Mouse (Mus musculus): ENCODE data around the gene Zbtb22. TPM values are rescaled to one million over a fixed set of nuclear protein-coding genes. Genes with fewer than 3 reads are reported as not detected.
A peak's percentile ranks its signal among the peaks of the same experiment; 100 is the strongest.

The Zbtb22 gene
- polyA plus RNA-seq, 1 experiment from 2014 or later: 12.3 TPM

DNA sequence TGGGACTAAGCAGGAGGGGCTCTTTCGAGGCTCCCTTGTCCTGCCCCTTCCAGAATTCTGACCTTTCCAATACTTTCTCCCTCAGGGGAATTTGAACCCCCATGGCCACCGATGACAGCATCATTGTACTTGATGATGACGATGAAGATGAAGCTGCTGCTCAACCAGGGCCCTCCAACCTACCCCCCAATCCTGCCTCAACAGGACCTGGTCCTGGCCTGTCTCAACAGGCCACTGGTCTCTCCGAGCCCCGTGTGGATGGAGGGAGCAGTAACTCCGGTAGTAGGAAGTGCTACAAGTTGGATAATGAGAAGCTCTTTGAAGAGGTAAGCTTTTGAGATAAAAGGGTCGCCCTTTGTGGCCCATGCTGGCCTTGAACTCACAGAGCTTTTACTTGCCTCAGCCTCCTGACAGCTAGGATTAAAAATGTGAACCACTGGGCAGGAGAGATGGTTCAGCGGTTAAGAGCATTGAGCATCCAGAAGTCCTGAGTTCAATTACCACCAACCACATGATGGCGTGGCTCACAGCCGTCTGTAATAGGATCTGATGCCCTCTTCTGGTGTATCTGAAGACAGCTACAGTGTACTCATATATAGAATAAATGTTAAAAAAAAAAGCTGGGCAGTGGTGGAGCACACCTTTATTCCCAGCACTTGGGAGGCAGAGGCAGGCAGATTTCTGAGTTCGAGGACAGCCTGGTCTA is 5.2 kb upstream of the Zbtb22 start:
- 51% methylated on average over 11 of the region's 11 CpGs for WGBS
- ATAC-seq: no peak
- peaks cover 41% of the 10 kb centered on the region for H3K36me3 ChIP-seq (ENCODE audit: control insufficient read depth, insufficient read depth, low read length)
- no peaks in the 10 kb centered on the region for H3K27me3 ChIP-seq (replicated peaks; ENCODE audit: control insufficient read depth, insufficient read depth, low read length)
- H3K4me2 ChIP-seq (ENCODE audit: low read length): peak overlapping the region; percentile 93
- no peak for DNase-seq (ENCODE audit: low spot score)
- no peaks in the 10 kb centered on the region for H3K9me3 ChIP-seq (replicated peaks; ENCODE audit: control insufficient read depth, low read length)
- peak overlapping the region; percentile 94 for H3K4me3 ChIP-seq (ENCODE audit: low read depth, low read length)
- peaks cover 11% of the 10 kb centered on the region for H3K4me1 ChIP-seq (ENCODE audit: control insufficient read depth, insufficient read depth, low read length)
- H3K27ac ChIP-seq (ENCODE audit: low read depth, low read length): no peak overlapping the region
- H3K9ac ChIP-seq (ENCODE audit: low read length): peak overlapping the region; percentile 90

DNA sequence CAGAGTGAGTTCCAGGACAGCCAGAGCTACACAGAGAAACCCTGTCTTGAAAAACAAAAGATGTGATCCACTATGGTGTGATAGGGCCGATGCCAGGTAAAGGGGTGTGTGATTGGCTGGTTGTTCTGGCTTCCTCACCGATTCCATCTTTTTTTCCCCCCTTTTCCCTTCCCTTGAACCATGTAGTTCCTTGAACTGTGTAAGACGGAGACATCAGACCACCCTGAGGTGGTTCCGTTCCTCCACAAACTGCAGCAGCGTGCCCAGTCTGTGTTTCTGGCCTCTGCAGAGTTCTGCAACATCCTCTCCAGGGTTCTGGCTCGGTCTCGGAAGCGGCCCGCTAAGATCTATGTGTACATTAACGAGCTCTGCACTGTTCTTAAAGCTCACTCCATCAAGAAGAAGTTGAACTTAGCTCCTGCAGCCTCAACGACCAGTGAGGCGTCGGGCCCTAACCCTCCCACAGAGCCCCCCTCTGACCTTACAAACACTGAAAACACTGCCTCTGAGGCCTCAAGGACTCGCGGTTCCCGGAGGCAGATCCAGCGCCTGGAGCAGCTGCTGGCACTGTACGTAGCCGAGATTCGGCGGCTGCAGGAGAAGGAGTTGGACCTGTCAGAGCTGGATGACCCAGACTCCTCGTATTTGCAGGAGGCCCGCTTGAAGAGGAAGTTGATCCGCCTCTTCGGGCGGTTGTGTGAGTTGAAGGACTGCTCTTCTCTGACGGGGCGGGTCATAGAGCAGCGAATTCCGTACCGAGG is 4.5 kb upstream of the Zbtb22 start:
- Histone ChIP-seq H3K4me1 (ENCODE audit: control insufficient read depth, insufficient read depth, low read length) (peaks cover 11% of the 10 kb centered on the region), H3K4me2 (ENCODE audit: low read length) (no peak overlapping the region), H3K27ac (ENCODE audit: low read depth, low read length) (no peak overlapping the region), H3K4me3 (ENCODE audit: low read depth, low read length) (no peak overlapping the region), H3K36me3 (ENCODE audit: control insufficient read depth, insufficient read depth, low read length) (peaks cover 41% of the 10 kb centered on the region), H3K9ac (ENCODE audit: low read length) (no peak overlapping the region), H3K27me3 (replicated peaks; ENCODE audit: control insufficient read depth, insufficient read depth, low read length) (no peaks in the 10 kb centered on the region), H3K9me3 (replicated peaks; ENCODE audit: control insufficient read depth, low read length) (no peaks in the 10 kb centered on the region)
- 90% methylated on average over 31 of the region's 31 CpGs for WGBS
- no peak for ATAC-seq
- DNase-seq (ENCODE audit: low spot score): no peak

- ATAC-seq (no peak), DNase-seq (ENCODE audit: low spot score) (no peak)
- Histone ChIP-seq H3K4me3 (ENCODE audit: low read depth, low read length) (no peak overlapping the region), H3K4me2 (ENCODE audit: low read length) (no peak overlapping the region), H3K9ac (ENCODE audit: low read length) (no peak overlapping the region), H3K4me1 (ENCODE audit: control insufficient read depth, insufficient read depth, low read length) (peaks cover 16% of the 10 kb centered on the region), H3K27ac (ENCODE audit: low read depth, low read length) (no peak overlapping the region), H3K27me3 (replicated peaks; ENCODE audit: control insufficient read depth, insufficient read depth, low read length) (no peaks in the 10 kb centered on the region), H3K9me3 (replicated peaks; ENCODE audit: control insufficient read depth, low read length) (no peaks in the 10 kb centered on the region), H3K36me3 (ENCODE audit: control insufficient read depth, insufficient read depth, low read length) (peaks cover 41% of the 10 kb centered on the region)
- 94% methylated on average over 28 of the region's 28 CpGs for WGBS
These were observed 3.8 kb upstream of the Zbtb22 start for GRCm38 (mm10) chr17:33911813-33912414.

DNA sequence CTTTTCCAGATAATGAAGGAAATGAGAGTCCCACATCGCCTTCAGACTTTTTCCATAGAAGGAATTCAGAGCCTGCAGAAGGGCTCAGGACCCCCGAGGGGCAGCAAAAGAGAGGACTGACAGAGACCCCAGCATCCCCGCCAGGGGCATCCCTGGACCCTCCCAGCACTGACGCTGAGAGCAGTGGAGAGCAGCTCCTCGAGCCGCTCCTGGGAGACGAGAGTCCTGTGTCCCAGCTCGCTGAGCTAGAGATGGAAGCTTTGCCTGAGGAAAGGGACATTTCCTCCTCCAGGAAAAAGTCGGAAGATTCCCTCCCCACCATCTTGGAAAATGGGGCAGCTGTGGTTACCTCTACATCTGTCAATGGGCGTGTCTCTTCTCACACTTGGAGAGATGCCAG is 2.4 kb upstream of the Zbtb22 start:
- H3K36me3 ChIP-seq (ENCODE audit: control insufficient read depth, insufficient read depth, low read length): peaks cover 41% of the 10 kb centered on the region
- DNase-seq (ENCODE audit: low spot score) (no peak), ATAC-seq (no peak)
- H3K4me3 ChIP-seq (ENCODE audit: low read depth, low read length): no peak overlapping the region
- H3K4me1 ChIP-seq (ENCODE audit: control insufficient read depth, insufficient read depth, low read length): peaks cover 13% of the 10 kb centered on the region
- H3K27me3 ChIP-seq (replicated peaks; ENCODE audit: control insufficient read depth, insufficient read depth, low read length): no peaks in the 10 kb centered on the region
- no peak overlapping the region for H3K9ac ChIP-seq (ENCODE audit: low read length)
- no peaks in the 10 kb centered on the region for H3K9me3 ChIP-seq (replicated peaks; ENCODE audit: control insufficient read depth, low read length)
- H3K4me2 ChIP-seq (ENCODE audit: low read length): no peak overlapping the region
- H3K27ac ChIP-seq (ENCODE audit: low read depth, low read length): no peak overlapping the region
- 88% methylated on average over 10 of the region's 10 CpGs for WGBS

DNA sequence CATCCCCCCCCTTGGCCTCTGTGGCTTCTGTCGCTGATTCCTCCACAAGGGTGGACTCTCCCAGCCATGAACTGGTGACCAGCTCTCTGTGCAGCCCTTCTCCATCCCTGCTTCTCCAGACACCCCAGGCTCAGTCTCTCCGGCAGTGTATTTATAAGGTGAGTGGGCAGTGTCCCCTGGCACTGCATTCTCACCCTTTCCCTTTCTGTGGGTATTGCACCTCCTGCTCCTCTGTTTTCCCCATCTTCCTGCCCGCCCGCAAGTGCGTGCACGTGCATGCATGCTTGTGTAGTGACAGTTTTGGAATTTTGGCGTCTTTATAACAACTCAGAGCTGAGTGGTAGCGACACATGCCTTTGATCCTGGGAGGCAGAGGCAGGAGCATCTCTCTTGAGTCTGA is 1.8 kb upstream of the Zbtb22 start:
- ATAC-seq: no peak

DNA sequence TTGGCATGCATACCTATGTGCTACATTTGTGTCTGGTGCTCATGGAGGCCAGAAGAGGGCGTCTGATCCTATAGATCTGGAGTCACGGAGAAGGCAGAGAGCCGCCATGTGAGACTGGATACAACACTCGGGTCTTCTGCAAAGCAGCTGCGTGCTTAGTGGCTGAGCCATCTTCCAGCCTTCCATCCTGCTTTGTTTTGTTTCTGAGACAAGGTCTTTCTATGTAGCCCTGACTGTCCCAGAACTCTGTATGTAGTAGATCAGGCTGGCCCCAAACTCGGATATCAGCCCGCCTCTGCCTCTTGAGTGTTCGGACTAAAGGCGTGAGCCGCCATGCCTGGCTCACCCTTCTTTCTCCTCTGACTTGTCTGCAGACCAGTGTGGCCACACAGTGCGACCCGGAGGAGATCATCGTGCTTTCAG is 724 bp upstream of the Zbtb22 start:
- WGBS: 66% methylated on average over 13 of the region's 13 CpGs
- Histone ChIP-seq H3K36me3 (ENCODE audit: control insufficient read depth, insufficient read depth, low read length) (peaks cover 41% of the 10 kb centered on the region), H3K27ac (ENCODE audit: low read depth, low read length) (no peak overlapping the region), H3K4me3 (ENCODE audit: low read depth, low read length) (peak overlapping the region; percentile 55; the same call in 1 of the 2 replicates), H3K27me3 (replicated peaks; ENCODE audit: control insufficient read depth, insufficient read depth, low read length) (no peaks in the 10 kb centered on the region), H3K4me2 (ENCODE audit: low read length) (peak overlapping the region; percentile 63), H3K9me3 (replicated peaks; ENCODE audit: control insufficient read depth, low read length) (no peaks in the 10 kb centered on the region), H3K4me1 (ENCODE audit: control insufficient read depth, insufficient read depth, low read length) (peaks cover 24% of the 10 kb centered on the region), H3K9ac (ENCODE audit: low read length) (no peak overlapping the region)
- no peak for ATAC-seq
- no peak for DNase-seq (ENCODE audit: low spot score)

More for the DNA sequence above, 1.8 kb upstream of the Zbtb22 start:
- Histone ChIP-seq H3K9ac (ENCODE audit: low read length) (no peak overlapping the region), H3K9me3 (replicated peaks; ENCODE audit: control insufficient read depth, low read length) (no peaks in the 10 kb centered on the region), H3K4me3 (ENCODE audit: low read depth, low read length) (no peak overlapping the region), H3K4me1 (ENCODE audit: control insufficient read depth, insufficient read depth, low read length) (peaks cover 14% of the 10 kb centered on the region), H3K4me2 (ENCODE audit: low read length) (no peak overlapping the region), H3K27me3 (replicated peaks; ENCODE audit: control insufficient read depth, insufficient read depth, low read length) (no peaks in the 10 kb centered on the region), H3K27ac (ENCODE audit: low read depth, low read length) (no peak overlapping the region), H3K36me3 (ENCODE audit: control insufficient read depth, insufficient read depth, low read length) (peaks cover 41% of the 10 kb centered on the region)
- 97% methylated on average over 8 of the region's 8 CpGs for WGBS
- no peak for DNase-seq (ENCODE audit: low spot score)

DNA sequence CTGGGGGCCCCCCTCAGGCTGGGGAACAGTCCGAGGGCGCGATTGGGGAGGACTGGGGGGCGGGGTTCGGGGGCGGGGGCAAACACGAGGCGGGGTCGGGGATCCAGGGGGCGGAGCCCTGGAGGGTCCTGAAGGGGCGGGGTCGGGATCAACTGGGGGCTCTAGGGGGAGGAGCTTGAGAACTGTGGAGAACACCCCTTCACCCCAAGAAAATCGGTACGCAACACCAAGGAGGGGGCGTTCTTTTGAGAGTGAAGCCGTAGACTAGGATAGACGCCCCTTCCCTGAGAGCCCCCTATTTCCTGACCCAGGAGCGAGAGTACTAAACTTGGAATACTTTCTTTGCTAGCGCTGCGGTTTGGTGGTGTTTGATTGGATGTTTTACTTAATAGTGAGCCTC is 590 bp downstream of the Zbtb22 start:
- DNase-seq (ENCODE audit: low spot score) (peak; percentile 79), ATAC-seq (peak; percentile 35)
- H3K4me3 ChIP-seq (ENCODE audit: low read depth, low read length): peak overlapping the region; percentile 55
- H3K4me2 ChIP-seq (ENCODE audit: low read length): peak overlapping the region; percentile 63
- H3K27ac ChIP-seq (ENCODE audit: low read depth, low read length): peak overlapping the region; percentile 76
- H3K9ac ChIP-seq (ENCODE audit: low read length): peak overlapping the region; percentile 61
- under 1% methylated on average over 12 of the region's 20 CpGs for WGBS
- H3K4me1 ChIP-seq (ENCODE audit: control insufficient read depth, insufficient read depth, low read length): peaks cover 24% of the 10 kb centered on the region
- no peaks in the 10 kb centered on the region for H3K27me3 ChIP-seq (replicated peaks; ENCODE audit: control insufficient read depth, insufficient read depth, low read length)
- peaks cover 37% of the 10 kb centered on the region for H3K36me3 ChIP-seq (ENCODE audit: control insufficient read depth, insufficient read depth, low read length)
- no peaks in the 10 kb centered on the region for H3K9me3 ChIP-seq (replicated peaks; ENCODE audit: control insufficient read depth, low read length)

DNA sequence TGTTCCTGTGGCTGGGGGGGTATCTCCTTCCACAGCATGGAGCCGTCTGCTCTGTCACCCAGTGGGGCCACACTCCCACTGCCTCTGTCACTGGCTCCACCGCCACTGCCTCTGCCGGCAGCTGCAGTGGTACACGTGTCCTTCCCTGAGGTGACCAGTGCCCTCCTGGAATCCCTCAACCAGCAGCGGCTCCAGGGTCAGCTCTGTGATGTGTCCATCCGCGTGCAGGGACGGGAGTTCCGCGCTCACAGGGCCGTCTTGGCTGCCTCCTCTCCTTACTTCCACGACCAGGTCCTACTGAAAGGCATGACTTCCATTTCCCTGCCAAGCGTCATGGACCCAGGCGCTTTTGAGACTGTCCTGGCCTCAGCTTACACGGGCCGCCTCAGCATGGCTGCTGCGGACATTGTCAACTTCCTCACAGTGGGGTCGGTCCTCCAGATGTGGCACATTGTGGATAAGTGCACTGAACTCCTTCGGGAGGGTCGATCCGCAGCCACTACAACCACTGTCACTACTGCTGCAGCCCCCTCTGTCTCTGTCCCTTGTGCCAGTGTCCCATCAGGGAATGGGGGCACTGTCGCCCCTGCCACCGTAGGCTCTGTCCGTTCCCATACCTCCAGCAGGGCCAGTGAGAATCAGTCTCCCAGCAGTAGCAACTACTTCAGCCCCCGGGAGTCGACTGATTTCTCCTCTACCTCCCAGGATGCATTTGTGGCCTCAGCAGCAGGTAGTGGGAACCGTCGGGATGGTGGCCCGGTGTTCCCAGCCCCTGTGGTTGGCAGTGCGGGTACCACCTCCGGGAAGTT is 1.3 kb downstream of the Zbtb22 start:
- peak overlapping the region; percentile 63 for H3K4me2 ChIP-seq (ENCODE audit: low read length)
- DNase-seq (ENCODE audit: low spot score) (no peak), ATAC-seq (no peak)
- H3K4me1 ChIP-seq (ENCODE audit: control insufficient read depth, insufficient read depth, low read length): peaks cover 24% of the 10 kb centered on the region
- peak overlapping the region; percentile 55 for H3K4me3 ChIP-seq (ENCODE audit: low read depth, low read length)
- H3K9me3 ChIP-seq (replicated peaks; ENCODE audit: control insufficient read depth, low read length): no peaks in the 10 kb centered on the region
- no peaks in the 10 kb centered on the region for H3K27me3 ChIP-seq (replicated peaks; ENCODE audit: control insufficient read depth, insufficient read depth, low read length)
- peaks cover 29% of the 10 kb centered on the region for H3K36me3 ChIP-seq (ENCODE audit: control insufficient read depth, insufficient read depth, low read length)
- 77% methylated on average over 31 of the region's 31 CpGs for WGBS
- H3K9ac ChIP-seq (ENCODE audit: low read length): peak overlapping the region; percentile 61; the same call in 1 of the 2 replicates
- no peak overlapping the region for H3K27ac ChIP-seq (ENCODE audit: low read depth, low read length)

All from forebrain, embryonic 14.5 days (tissue).